ENCODE assay signal across 8 mouse cellular contexts in the genomic region with DNA sequence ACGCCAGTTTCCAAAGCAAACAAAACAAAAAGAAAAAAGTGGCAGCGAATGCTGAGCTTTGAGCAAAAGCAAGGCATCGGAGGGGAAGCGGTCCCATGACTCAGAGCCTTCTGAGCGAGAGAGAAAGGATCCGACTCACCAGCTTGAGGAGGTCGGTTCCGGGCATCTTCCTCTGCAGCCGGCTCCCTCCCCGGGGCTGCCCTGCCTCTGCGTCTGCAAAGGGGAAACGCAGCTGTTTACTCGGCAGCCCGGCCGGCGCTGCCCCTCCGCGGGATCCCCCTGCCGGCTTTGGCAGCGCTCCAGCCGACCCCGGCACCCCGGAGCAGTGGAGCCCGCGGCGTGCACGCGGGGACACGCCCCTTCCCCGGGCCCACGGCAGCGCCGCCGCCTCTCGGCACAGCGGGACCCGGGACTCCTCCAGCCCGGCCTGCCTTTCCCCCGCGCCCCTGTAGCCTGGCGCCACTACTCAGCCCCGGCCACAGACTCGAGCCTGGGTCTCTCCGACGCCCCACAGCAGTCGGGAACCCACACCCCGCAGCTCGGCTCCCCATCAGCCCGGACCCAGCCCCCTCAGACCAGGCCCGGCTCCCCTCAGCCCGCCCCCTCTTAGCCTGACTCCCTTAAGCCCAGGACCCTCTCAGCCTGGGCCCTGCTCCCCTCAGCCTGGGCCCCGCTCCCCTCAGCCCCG. TPM values are rescaled to one million over a fixed set of nuclear protein-coding genes. Genes with fewer than 3 reads are reported as not detected.
DNase-seq lines count a peak whose midpoint lies in the region; ATAC-seq and TF ChIP-seq lines count a peak whose summit lies in the region.

No protein-coding gene starts in this region.

- peak overlapping the region; percentile 90 for H3K4me3 ChIP-seq in embryonic facial prominence, embryonic 11.5 days (ENCODE audit: low read depth, low read length)
- H3K4me3 ChIP-seq in heart, adult 2 months: peak overlapping the region; percentile 69
- peak overlapping the region; percentile 90 for H3K4me3 ChIP-seq in kidney, adult 2 months (ENCODE audit: insufficient read depth, low read depth, low read length)
- peak overlapping the region; percentile 76 for H3K4me3 ChIP-seq in liver, adult 2 months (ENCODE audit: insufficient read depth, low read depth, low read length)

- no peak for TF ChIP-seq POLR2A in heart, adult 2 months (IDR thresholded peaks at IDR 0.05; ENCODE audit: insufficient read depth, low read depth, low read length)
- TF ChIP-seq POLR2A in kidney, adult 2 months (IDR thresholded peaks at IDR 0.05; ENCODE audit: low read depth, low read length): no peak
- no peak for TF ChIP-seq POLR2A in liver, adult 2 months (IDR thresholded peaks at IDR 0.05; ENCODE audit: extremely low read depth, insufficient read depth, low read length)

- DNase-seq in urinary bladder, adult 18-20 months (ENCODE audit: low spot score in 2 of 2): peak; percentile 34 to 53
- no peak for DNase-seq in urinary bladder, postnatal 10 days (ENCODE audit: low spot score)
- peak; percentile 70 for DNase-seq in embryonic facial prominence, embryonic 11.5 days (ENCODE audit: low spot score)
- peak; percentile 69 to 73 for DNase-seq in heart, adult 2 months
- peak; percentile 46 for DNase-seq in kidney, adult 2 months
- DNase-seq in liver, adult 2 months (ENCODE audit: extremely low read depth, low read depth, low spot score): peak; percentile 51
- DNase-seq in spleen, postnatal 36 days (ENCODE audit: low spot score in 2 of 2): peak; percentile 76 to 77

- H3K27me3 ChIP-seq in embryonic facial prominence, embryonic 11.5 days (ENCODE audit: control insufficient read depth, insufficient read depth, low read length): no peaks in the 10 kb centered on the region
- H3K27me3 ChIP-seq in heart, adult 2 months (ENCODE audit: control insufficient read depth, insufficient read depth, low read length): no peaks in the 10 kb centered on the region
- no peaks in the 10 kb centered on the region for H3K27me3 ChIP-seq in kidney, adult 2 months (replicated peaks; ENCODE audit: control insufficient read depth, insufficient read depth, low read length)
- H3K27me3 ChIP-seq in liver, adult 2 months (ENCODE audit: control insufficient read depth, insufficient read depth, low read length): no peaks in the 10 kb centered on the region

- H3K36me3 ChIP-seq in embryonic facial prominence, embryonic 11.5 days (replicated peaks; ENCODE audit: control insufficient read depth, insufficient read depth, low read depth, low read length): no peaks in the 10 kb centered on the region
- peaks cover 2% of the 10 kb centered on the region; the same call in 1 of the 2 replicates for H3K36me3 ChIP-seq in heart, adult 2 months (ENCODE audit: control insufficient read depth, insufficient read depth, low read length)
- H3K36me3 ChIP-seq in kidney, adult 2 months (ENCODE audit: control insufficient read depth, insufficient read depth, low read length): no peaks in the 10 kb centered on the region
- peaks cover 7% of the 10 kb centered on the region for H3K36me3 ChIP-seq in liver, adult 2 months (ENCODE audit: control insufficient read depth, insufficient read depth, low read length)

- ATAC-seq in embryonic facial prominence, embryonic 11.5 days (replicated peaks; ENCODE audit: insufficient number of reproducible peaks, low FRiP score, low TSS enrichment, low read depth): peak; percentile 88
- peak; percentile 62 for ATAC-seq in monocyte, adult 5-6 weeks (replicated peaks; ENCODE audit: insufficient number of reproducible peaks, low FRiP score, low TSS enrichment, poor library complexity, severe bottlenecking)

- H3K79me2 ChIP-seq in heart, adult 2 months (replicated peaks; ENCODE audit: control insufficient read depth, insufficient read depth, low read length): no peaks in the 10 kb centered on the region; the same call in 1 of the 2 replicates
- H3K79me2 ChIP-seq in liver, adult 2 months (ENCODE audit: control insufficient read depth, insufficient read depth, low read length): peaks cover 12% of the 10 kb centered on the region

- peak overlapping the region; percentile 93 for H3K4me2 ChIP-seq in embryonic facial prominence, embryonic 11.5 days (ENCODE audit: low read depth, low read length)

- under 1% methylated on average over 46 of the region's 53 CpGs for WGBS in embryonic facial prominence, embryonic 11.5 days
- WGBS in heart, adult 2 months: 1% methylated on average over 52 of the region's 53 CpGs
- WGBS in kidney, adult 2 months: under 1% methylated on average over 53 of the region's 53 CpGs
- WGBS in liver, adult 2 months: under 1% methylated on average over 51 of the region's 53 CpGs

- intact Hi-C loops in heart, adult 2 months (cut with DNase I): no loop called here

- no peak for TF ChIP-seq EP300 in heart, adult 2 months (IDR thresholded peaks at IDR 0.05; ENCODE audit: insufficient read depth, low read depth, low read length)

- H3K9me3 ChIP-seq in embryonic facial prominence, embryonic 11.5 days (replicated peaks; ENCODE audit: control insufficient read depth, low read length): no peaks in the 10 kb centered on the region

- peak overlapping the region; percentile 89 for H3K9ac ChIP-seq in embryonic facial prominence, embryonic 11.5 days (replicated peaks; ENCODE audit: low read length)
- peak overlapping the region; percentile 91 for H3K9ac ChIP-seq in heart, adult 2 months (ENCODE audit: low read depth, low read length)
- H3K9ac ChIP-seq in liver, adult 2 months (ENCODE audit: low read depth, low read length): peak overlapping the region; percentile 90

- no peak for TF ChIP-seq CTCF in heart, adult 2 months (IDR thresholded peaks at IDR 0.05)
- TF ChIP-seq CTCF in kidney, adult 2 months (conservative IDR thresholded peaks at IDR 0.05; ENCODE audit: insufficient read depth, insufficient read length, low read depth, low read length): no peak
- no peak for TF ChIP-seq CTCF in liver, adult 2 months (IDR thresholded peaks at IDR 0.05; ENCODE audit: low read depth, low read length)

- peak overlapping the region; percentile 89 for H3K27ac ChIP-seq in embryonic facial prominence, embryonic 11.5 days (replicated peaks; ENCODE audit: low read depth, low read length)
- peak overlapping the region; percentile 17; the same call in 1 of the 2 replicates for H3K27ac ChIP-seq in heart, adult 2 months
- H3K27ac ChIP-seq in kidney, adult 2 months (ENCODE audit: insufficient read depth, low read depth, low read length): 0 out of 2 replicates have a peak overlapping the region, but pooled peaks have one; percentile 5
- H3K27ac ChIP-seq in liver, adult 2 months (replicated peaks; ENCODE audit: insufficient read depth, low read depth, low read length): no peak overlapping the region; the same call in 1 of the 2 replicates

- no peaks in the 10 kb centered on the region for H3K4me1 ChIP-seq in embryonic facial prominence, embryonic 11.5 days (ENCODE audit: control insufficient read depth, insufficient read depth, low read length)
- peaks cover 3% of the 10 kb centered on the region for H3K4me1 ChIP-seq in heart, adult 2 months (ENCODE audit: control insufficient read depth, insufficient read depth, low read length)
- H3K4me1 ChIP-seq in kidney, adult 2 months (ENCODE audit: control insufficient read depth, insufficient read depth, low read length): peaks cover 8% of the 10 kb centered on the region; the same call in 1 of the 2 replicates
- peaks cover 10% of the 10 kb centered on the region for H3K4me1 ChIP-seq in liver, adult 2 months (ENCODE audit: control insufficient read depth, insufficient read depth, low read length)

RNA-seq across cellular contexts. Expression of gene Sgpl1, which starts 1.2 kb away (rescaled TPM):
- polyA plus RNA-seq in embryonic facial prominence, embryonic 11.5 days (2014; fragmentation: Nextera tagmentation; extraction: Ambion mirVana): 88.5 and 92.4 TPM in 2 replicates
- 10 to 100 TPM; 13.2 to 16.7 TPM for total RNA-seq in heart, adult 2 months (2021)
- 13.2 and 18.2 TPM in 2 replicates for polyA plus RNA-seq in heart, adult 2 months (2012; rRNA removed)
- 37.8 and 39.7 TPM in 2 replicates for polyA plus RNA-seq in kidney, adult 2 months (2012; rRNA removed)
- total RNA-seq in liver, adult 2 months (2014; rRNA removed): 43.7 and 57.2 TPM in 2 replicates
- polyA plus RNA-seq in liver, adult 2 months (2012; rRNA removed): 36.3 and 39.9 TPM in 2 replicates
- total RNA-seq in monocyte, adult 5-6 weeks (2017): 60.5 to 72.5 TPM (median 69.9 TPM) in 3 replicates

RNA-seq across cellular contexts. Expression of gene Tbata, which starts 25.5 kb away (rescaled TPM):
- not detected in 2 replicates for polyA plus RNA-seq in embryonic facial prominence, embryonic 11.5 days (2014; fragmentation: Nextera tagmentation; extraction: Ambion mirVana)
- total RNA-seq in heart, adult 2 months (2021): not detected
- polyA plus RNA-seq in heart, adult 2 months (2012; rRNA removed): 0.32 and 0.45 TPM in 2 replicates
- polyA plus RNA-seq in kidney, adult 2 months (2012; rRNA removed): 0.19 and 0.20 TPM in 2 replicates
- not detected in 2 replicates for total RNA-seq in liver, adult 2 months (2014; rRNA removed)
- polyA plus RNA-seq in liver, adult 2 months (2012; rRNA removed): not detected in 2 replicates
- total RNA-seq in monocyte, adult 5-6 weeks (2017): not detected in 3 replicates

RNA-seq across cellular contexts. Expression of gene Pcbd1, which starts 57.1 kb away (rescaled TPM):
- polyA plus RNA-seq in embryonic facial prominence, embryonic 11.5 days (2014; fragmentation: Nextera tagmentation; extraction: Ambion mirVana): 16.4 and 19.1 TPM in 2 replicates
- total RNA-seq in heart, adult 2 months (2021): under 1 TPM; 0.50 to 0.86 TPM
- polyA plus RNA-seq in heart, adult 2 months (2012; rRNA removed): 1.8 and 2.5 TPM in 2 replicates
- polyA plus RNA-seq in kidney, adult 2 months (2012; rRNA removed): 392 and 452 TPM in 2 replicates
- 330 and 347 TPM in 2 replicates for total RNA-seq in liver, adult 2 months (2014; rRNA removed)
- 340 and 409 TPM in 2 replicates for polyA plus RNA-seq in liver, adult 2 months (2012; rRNA removed)
- not detected in 3 replicates for total RNA-seq in monocyte, adult 5-6 weeks (2017)

Comparison
In these comparisons a context has a peak if more than half of its experiments do, and no peak if none do; other contexts are left out.
1. RNA of gene Pcbd1, which starts 57.1 kb away (polyA plus RNA-seq): 392 to 452 TPM in kidney, adult 2 months and 340 to 409 TPM in liver, adult 2 months; 16.4 to 19.1 TPM in embryonic facial prominence, embryonic 11.5 days and 1.8 to 2.5 TPM in heart, adult 2 months; every median in the first group is over 10 times any median in the second.
2. Peak in every context shown above with its lines, with median percentiles within 50 percentile points of each other: H3K4me3 ChIP-seq and H3K9ac ChIP-seq.